Mouse (Mus musculus): Measurements from ENCODE around the gene Adgrb3. TPM values are rescaled to one million over a fixed set of nuclear protein-coding genes. Genes with fewer than 3 reads are reported as not detected.
"Not testable (repeated sequence)": the region's sequence is repeated elsewhere in the genome, so short reads cannot be mapped to it uniquely, and the experiment has no call there.

Gene Adgrb3
- polyA plus RNA-seq, 1 experiment from 2014 or later: 9.3 TPM

GRCm38 (mm10) chr1:25616954-25617353 is 212.6 kb downstream of the Adgrb3 start:
- Histone ChIP-seq H3K4me1 (replicated peaks; ENCODE audit: control insufficient read depth, insufficient read depth, low read length) (no peaks in the 10 kb centered on the region), H3K27me3 (ENCODE audit: control insufficient read depth, insufficient read depth, low read length) (no peaks in the 10 kb centered on the region), H3K4me2 (ENCODE audit: low read depth, low read length, severe bottlenecking) (no peak overlapping the region), H3K9ac (ENCODE audit: low read length) (no peak overlapping the region), H3K27ac (ENCODE audit: low read depth, low read length) (no peak overlapping the region), H3K9me3 (ENCODE audit: control insufficient read depth, low read length) (no peaks in the 10 kb centered on the region), H3K4me3 (ENCODE audit: low read depth, low read length) (no peak overlapping the region), H3K36me3 (ENCODE audit: control insufficient read depth, insufficient read depth, low read length) (no peaks in the 10 kb centered on the region)
- ATAC-seq (replicated peaks; ENCODE audit: low FRiP score) (no peak), DNase-seq (ENCODE audit: low spot score) (no peak)

- not testable (repeated sequence) for H3K9me3 ChIP-seq (ENCODE audit: control insufficient read depth, low read length); H3K36me3 ChIP-seq (ENCODE audit: control insufficient read depth, insufficient read depth, low read length); H3K4me2 ChIP-seq (ENCODE audit: low read depth, low read length, severe bottlenecking); H3K4me3 ChIP-seq (ENCODE audit: low read depth, low read length); H3K27ac ChIP-seq (ENCODE audit: low read depth, low read length); H3K27me3 ChIP-seq (ENCODE audit: control insufficient read depth, insufficient read depth, low read length); ATAC-seq (replicated peaks; ENCODE audit: low FRiP score); H3K4me1 ChIP-seq (replicated peaks; ENCODE audit: control insufficient read depth, insufficient read depth, low read length); DNase-seq (ENCODE audit: low spot score); H3K9ac ChIP-seq (ENCODE audit: low read length)
Observed at GRCm38 (mm10) chr1:25610776-25611175, 218.7 kb downstream of the Adgrb3 start.

GRCm38 (mm10) chr1:25598941-25599340 is 230.6 kb downstream of the Adgrb3 start:
- Histone ChIP-seq H3K36me3 (ENCODE audit: control insufficient read depth, insufficient read depth, low read length) (no peaks in the 10 kb centered on the region), H3K4me2 (ENCODE audit: low read depth, low read length, severe bottlenecking) (no peak overlapping the region), H3K4me3 (ENCODE audit: low read depth, low read length) (no peak overlapping the region), H3K27ac (ENCODE audit: low read depth, low read length) (no peak overlapping the region), H3K9me3 (ENCODE audit: control insufficient read depth, low read length) (no peaks in the 10 kb centered on the region), H3K9ac (ENCODE audit: low read length) (no peak overlapping the region), H3K27me3 (ENCODE audit: control insufficient read depth, insufficient read depth, low read length) (no peaks in the 10 kb centered on the region), H3K4me1 (replicated peaks; ENCODE audit: control insufficient read depth, insufficient read depth, low read length) (no peaks in the 10 kb centered on the region)
- no peak for DNase-seq (ENCODE audit: low spot score)
- WGBS: 87% methylated on average over 5 of the region's 5 CpGs
- no peak for ATAC-seq (replicated peaks; ENCODE audit: low FRiP score)

GRCm38 (mm10) chr1:25588568-25589118 is 240.9 kb downstream of the Adgrb3 start:
- no peak overlapping the region for H3K9ac ChIP-seq (ENCODE audit: low read length)
- WGBS: 67% methylated on average over 2 of the region's 2 CpGs
- DNase-seq (ENCODE audit: low spot score) (no peak), ATAC-seq (replicated peaks; ENCODE audit: low FRiP score) (no peak)
- H3K4me2 ChIP-seq (ENCODE audit: low read depth, low read length, severe bottlenecking): no peak overlapping the region
- H3K9me3 ChIP-seq (ENCODE audit: control insufficient read depth, low read length): no peaks in the 10 kb centered on the region
- no peaks in the 10 kb centered on the region for H3K36me3 ChIP-seq (ENCODE audit: control insufficient read depth, insufficient read depth, low read length)
- H3K4me3 ChIP-seq (ENCODE audit: low read depth, low read length): no peak overlapping the region
- H3K27ac ChIP-seq (ENCODE audit: low read depth, low read length): no peak overlapping the region
- no peaks in the 10 kb centered on the region for H3K4me1 ChIP-seq (replicated peaks; ENCODE audit: control insufficient read depth, insufficient read depth, low read length)
- no peaks in the 10 kb centered on the region for H3K27me3 ChIP-seq (ENCODE audit: control insufficient read depth, insufficient read depth, low read length)

GRCm38 (mm10) chr1:25581698-25582097 is 247.8 kb downstream of the Adgrb3 start:
- Histone ChIP-seq H3K4me2 (ENCODE audit: low read depth, low read length, severe bottlenecking) (no peak overlapping the region), H3K27me3 (ENCODE audit: control insufficient read depth, insufficient read depth, low read length) (no peaks in the 10 kb centered on the region), H3K4me1 (replicated peaks; ENCODE audit: control insufficient read depth, insufficient read depth, low read length) (no peaks in the 10 kb centered on the region), H3K27ac (ENCODE audit: low read depth, low read length) (no peak overlapping the region), H3K9me3 (ENCODE audit: control insufficient read depth, low read length) (no peaks in the 10 kb centered on the region), H3K36me3 (ENCODE audit: control insufficient read depth, insufficient read depth, low read length) (no peaks in the 10 kb centered on the region), H3K4me3 (ENCODE audit: low read depth, low read length) (no peak overlapping the region), H3K9ac (ENCODE audit: low read length) (no peak overlapping the region)
- DNase-seq (ENCODE audit: low spot score): no peak
- no peak for ATAC-seq (replicated peaks; ENCODE audit: low FRiP score)
- WGBS: 83% methylated on average over 1 of the region's 1 CpGs

GRCm38 (mm10) chr1:25577836-25578235 is 251.7 kb downstream of the Adgrb3 start:
- no peak for ATAC-seq (replicated peaks; ENCODE audit: low FRiP score)

GRCm38 (mm10) chr1:25576598-25576997 is 252.9 kb downstream of the Adgrb3 start:
- no peaks in the 10 kb centered on the region for H3K4me1 ChIP-seq (replicated peaks; ENCODE audit: control insufficient read depth, insufficient read depth, low read length)
- no peaks in the 10 kb centered on the region for H3K9me3 ChIP-seq (ENCODE audit: control insufficient read depth, low read length)
- no peak overlapping the region for H3K27ac ChIP-seq (ENCODE audit: low read depth, low read length)
- H3K9ac ChIP-seq (ENCODE audit: low read length): no peak overlapping the region
- DNase-seq (ENCODE audit: low spot score) (no peak), ATAC-seq (replicated peaks; ENCODE audit: low FRiP score) (no peak)
- H3K4me3 ChIP-seq (ENCODE audit: low read depth, low read length): no peak overlapping the region
- no peaks in the 10 kb centered on the region for H3K36me3 ChIP-seq (ENCODE audit: control insufficient read depth, insufficient read depth, low read length)
- H3K27me3 ChIP-seq (ENCODE audit: control insufficient read depth, insufficient read depth, low read length): no peaks in the 10 kb centered on the region
- 90% methylated on average over 6 of the region's 6 CpGs for WGBS
- H3K4me2 ChIP-seq (ENCODE audit: low read depth, low read length, severe bottlenecking): no peak overlapping the region

More at GRCm38 (mm10) chr1:25577836-25578235, 251.7 kb downstream of the Adgrb3 start:
- Histone ChIP-seq H3K36me3 (ENCODE audit: control insufficient read depth, insufficient read depth, low read length) (no peaks in the 10 kb centered on the region), H3K27ac (ENCODE audit: low read depth, low read length) (no peak overlapping the region), H3K9ac (ENCODE audit: low read length) (no peak overlapping the region), H3K4me1 (replicated peaks; ENCODE audit: control insufficient read depth, insufficient read depth, low read length) (no peaks in the 10 kb centered on the region), H3K9me3 (ENCODE audit: control insufficient read depth, low read length) (no peaks in the 10 kb centered on the region), H3K4me3 (ENCODE audit: low read depth, low read length) (no peak overlapping the region), H3K4me2 (ENCODE audit: low read depth, low read length, severe bottlenecking) (no peak overlapping the region), H3K27me3 (ENCODE audit: control insufficient read depth, insufficient read depth, low read length) (no peaks in the 10 kb centered on the region)
- no peak for DNase-seq (ENCODE audit: low spot score)
- WGBS: 72% methylated on average over 4 of the region's 4 CpGs

GRCm38 (mm10) chr1:25568096-25568495 is 261.4 kb downstream of the Adgrb3 start:
- H3K4me2 ChIP-seq (ENCODE audit: low read depth, low read length, severe bottlenecking): no peak overlapping the region
- DNase-seq (ENCODE audit: low spot score): no peak
- no peak overlapping the region for H3K4me3 ChIP-seq (ENCODE audit: low read depth, low read length)
- no peak for ATAC-seq (replicated peaks; ENCODE audit: low FRiP score)
- no peak overlapping the region for H3K27ac ChIP-seq (ENCODE audit: low read depth, low read length)
- H3K9me3 ChIP-seq (ENCODE audit: control insufficient read depth, low read length): no peaks in the 10 kb centered on the region
- no peaks in the 10 kb centered on the region for H3K36me3 ChIP-seq (ENCODE audit: control insufficient read depth, insufficient read depth, low read length)
- no peak overlapping the region for H3K9ac ChIP-seq (ENCODE audit: low read length)
- WGBS: 100% methylated on average over 1 of the region's 1 CpGs
- no peaks in the 10 kb centered on the region for H3K4me1 ChIP-seq (replicated peaks; ENCODE audit: control insufficient read depth, insufficient read depth, low read length)
- no peaks in the 10 kb centered on the region for H3K27me3 ChIP-seq (ENCODE audit: control insufficient read depth, insufficient read depth, low read length)

- no peak overlapping the region for H3K4me2 ChIP-seq (ENCODE audit: low read depth, low read length, severe bottlenecking)
- H3K27me3 ChIP-seq (ENCODE audit: control insufficient read depth, insufficient read depth, low read length): no peaks in the 10 kb centered on the region
- ATAC-seq (replicated peaks; ENCODE audit: low FRiP score) (no peak), DNase-seq (ENCODE audit: low spot score) (no peak)
- H3K4me1 ChIP-seq (replicated peaks; ENCODE audit: control insufficient read depth, insufficient read depth, low read length): no peaks in the 10 kb centered on the region
- no peak overlapping the region for H3K4me3 ChIP-seq (ENCODE audit: low read depth, low read length)
- H3K27ac ChIP-seq (ENCODE audit: low read depth, low read length): no peak overlapping the region
- no peaks in the 10 kb centered on the region for H3K36me3 ChIP-seq (ENCODE audit: control insufficient read depth, insufficient read depth, low read length)
- H3K9ac ChIP-seq (ENCODE audit: low read length): no peak overlapping the region
- 88% methylated on average over 1 of the region's 1 CpGs for WGBS
- no peaks in the 10 kb centered on the region for H3K9me3 ChIP-seq (ENCODE audit: control insufficient read depth, low read length)
Observed at GRCm38 (mm10) chr1:25546072-25546471, 283.4 kb downstream of the Adgrb3 start.
